ENCODE assay signal across 21 mouse cellular contexts in the genomic region with DNA sequence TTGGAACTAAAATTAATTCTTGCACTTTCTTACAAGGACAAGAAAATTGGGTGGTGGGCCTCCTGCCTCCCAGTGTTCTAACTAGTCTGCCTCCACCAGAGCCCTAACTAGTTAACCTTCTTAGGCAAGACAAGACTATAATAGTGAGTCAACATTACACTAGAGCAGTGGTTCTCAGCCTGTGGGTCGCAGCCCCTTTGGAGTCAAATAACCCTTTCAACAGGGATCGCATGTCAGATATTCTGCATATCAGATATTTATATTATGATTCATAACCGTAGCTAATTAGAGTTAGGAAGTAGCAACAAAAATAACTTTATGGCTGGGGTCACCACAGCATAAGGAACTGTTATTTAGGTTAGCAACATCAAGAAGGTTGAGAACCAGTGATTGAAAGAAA.
"Had no signal": no experiment of that assay in that cellular context is flagged by ENCODE, and none has a peak within 500 bp of the region (broad histone marks: within the 10 kb centered on the region; RNA-seq: fewer than 3 reads in every experiment).

No protein-coding gene starts in this region.

- DNase-seq: liver, postnatal 0 days; lung, adult 2 months; lung, postnatal 14 days; lung, postnatal 36 days; retina, postnatal 1 day; right cerebral cortex, adult 18-20 months; right cerebral cortex, postnatal 25 days; right cerebral cortex, postnatal 4 days; spleen, adult 18-20 months; thymus, adult 18-20 months; thymus, postnatal 14 days; thymus, postnatal 36 days had no signal

- H3K4me2 ChIP-seq: lung, embryonic 15.5 days; midbrain, embryonic 11.5 days; midbrain, embryonic 13.5 days; midbrain, embryonic 15.5 days; neural tube, embryonic 13.5 days; neural tube, embryonic 15.5 days had no signal

- H3K27me3 ChIP-seq: lung, embryonic 15.5 days; megakaryocyte, embryonic 14.5 days; midbrain, embryonic 13.5 days; midbrain, embryonic 15.5 days; neural tube, embryonic 13.5 days; neural tube, embryonic 15.5 days had no signal

- H3K9ac ChIP-seq: liver, postnatal 0 days; lung, embryonic 15.5 days; midbrain, embryonic 13.5 days; midbrain, embryonic 15.5 days; neural tube, embryonic 13.5 days; neural tube, embryonic 15.5 days had no signal

- H3K4me3 ChIP-seq: lung, embryonic 15.5 days; megakaryocyte, embryonic 14.5 days; midbrain, embryonic 13.5 days; midbrain, embryonic 15.5 days; neural tube, embryonic 13.5 days; neural tube, embryonic 15.5 days had no signal

- ATAC-seq: liver, postnatal 0 days; lung, postnatal 0 days; midbrain, embryonic 13.5 days; midbrain, embryonic 15.5 days had no signal

- H3K27ac ChIP-seq: lung, embryonic 15.5 days; macrophage; midbrain, embryonic 13.5 days; midbrain, embryonic 15.5 days; neural tube, embryonic 13.5 days; neural tube, embryonic 15.5 days had no signal

- H3K4me1 ChIP-seq: lung, embryonic 15.5 days; megakaryocyte, embryonic 14.5 days; midbrain, embryonic 15.5 days; neural tube, embryonic 15.5 days had no signal

- H3K36me3 ChIP-seq: lung, embryonic 15.5 days; midbrain, embryonic 13.5 days; midbrain, embryonic 15.5 days; neural tube, embryonic 13.5 days; neural tube, embryonic 15.5 days had no signal

- H3K9me3 ChIP-seq: lung, embryonic 15.5 days; midbrain, embryonic 13.5 days; midbrain, embryonic 15.5 days; neural tube, embryonic 13.5 days; neural tube, embryonic 15.5 days had no signal
